Mouse (Mus musculus) left cerebral cortex, postnatal 25 days (tissue): ENCODE results near the gene Olfr923. TPM values are rescaled to one million over a fixed set of nuclear protein-coding genes. Genes with fewer than 3 reads are reported as not detected.
"Not testable (repeated sequence)": the region's sequence is repeated elsewhere in the genome, so short reads cannot be mapped to it uniquely, and the experiment has no call there.

Experiments used
- DNase-seq, 2 experiments: peaks; one replicate each; pipeline ENCODE4 v3.0.0; 2022; ENCODE audit warnings: low spot score in 2 of 2, mixed read lengths in 1 of 2
- intact Hi-C: fragments of 180-260 bp; cut with DNase I; formaldehyde crosslinking; loops from one replicate; pipeline ENCODE4 v1.15.1; 2025
- total RNA-seq, 2 experiments: library from RNA; stranded (reverse); gene quantifications; 2 replicates each; pipeline ENCODE4 v1.2.3; 2021

The Olfr923 gene
- total RNA-seq: not detected

DNA sequence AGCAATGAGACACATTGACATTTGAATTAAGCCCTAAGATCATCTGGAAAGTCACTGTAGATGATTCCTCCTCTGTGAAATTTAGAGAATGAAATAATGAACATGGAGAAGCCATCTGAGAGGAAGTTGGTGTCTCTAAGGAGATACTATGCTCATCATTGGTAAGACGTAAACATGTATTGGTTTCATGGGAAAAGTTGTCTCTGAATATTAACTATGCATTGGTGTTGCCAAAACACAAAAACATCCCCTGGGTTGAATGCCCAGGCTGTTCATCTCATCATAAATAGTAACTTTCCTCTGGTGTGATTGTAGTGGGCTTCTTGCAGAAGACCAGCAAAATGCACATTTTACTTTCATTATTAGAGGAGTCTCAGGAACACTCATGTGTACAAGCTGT, at the start of gene Olfr923:
Olfr923 (plus strand) TSS at position 301 of the 400 bp plus-strand sequence.
- DNase-seq: no peak
- intact Hi-C loops: no loop called here

DNA sequence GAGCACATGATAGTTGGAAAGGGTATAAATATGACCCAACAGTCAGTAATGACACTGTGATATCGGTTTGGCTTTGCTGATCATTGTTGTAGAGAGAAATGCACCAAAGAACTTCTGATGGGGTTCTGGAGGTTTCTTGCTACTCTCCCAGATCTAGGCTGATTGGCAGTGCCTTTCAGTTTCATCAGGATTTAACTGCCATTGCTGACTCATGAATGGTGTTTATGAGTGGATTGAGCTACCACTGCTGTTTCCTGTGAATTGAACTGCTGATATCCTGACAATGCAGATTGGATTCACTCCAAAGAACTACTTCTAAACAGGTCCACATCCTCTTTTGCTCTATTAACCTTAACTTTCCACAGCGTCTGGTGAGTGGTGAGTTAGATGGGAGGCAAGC, 33.7 kb upstream of the Olfr923 start:
- DNase-seq: no peak
- intact Hi-C loops: no loop called here

DNA sequence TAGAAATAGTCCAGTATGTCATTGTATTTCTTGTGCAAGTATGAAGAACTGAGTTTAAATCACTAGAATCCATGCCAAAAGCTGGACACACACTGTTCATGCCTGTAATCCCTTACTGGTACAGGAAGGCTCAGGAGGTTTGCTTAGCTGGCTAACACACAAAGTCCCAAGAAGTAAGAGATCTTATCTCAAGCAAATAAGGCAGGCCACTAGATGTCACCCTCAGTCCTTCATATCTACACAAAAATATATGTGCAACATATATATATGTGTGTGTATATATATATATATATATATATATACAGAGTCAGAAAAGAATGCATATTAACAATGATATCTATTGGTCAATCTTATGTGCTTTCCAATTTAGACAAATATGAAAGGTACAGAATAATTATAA, 20.6 kb upstream of the Olfr923 start:
- DNase-seq: peak; percentile 21 to 54
- intact Hi-C loops: loop anchor here (5.0 to 10.0 kb wide), 2 partner anchors 699 to 797 kb away; partner anchors contain the start of gene AW551984

DNA sequence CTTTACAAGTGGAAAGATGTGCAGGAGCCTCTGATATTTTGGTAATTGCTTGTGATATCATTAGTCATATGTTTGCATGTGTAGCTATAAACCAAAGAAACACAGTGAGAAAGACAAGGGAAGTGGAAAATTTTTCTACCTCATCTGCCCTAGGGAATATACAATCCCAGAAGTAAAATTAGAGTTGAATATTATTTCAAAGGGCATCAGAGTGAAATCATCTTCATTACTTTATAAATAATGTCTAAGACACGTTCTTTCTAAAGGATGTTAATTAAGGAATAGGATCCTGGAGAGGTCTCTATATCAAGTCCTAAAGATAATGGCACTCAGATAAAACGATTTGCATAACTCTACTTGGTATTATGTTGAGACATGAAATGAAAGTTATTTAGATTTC, 12.0 kb upstream of the Olfr923 start, which contains the start of gene Olfr922:
Olfr922 (plus strand) TSS at position 301 of the 400 bp plus-strand sequence.
- no peak for DNase-seq
- intact Hi-C loops: no loop called here

DNA sequence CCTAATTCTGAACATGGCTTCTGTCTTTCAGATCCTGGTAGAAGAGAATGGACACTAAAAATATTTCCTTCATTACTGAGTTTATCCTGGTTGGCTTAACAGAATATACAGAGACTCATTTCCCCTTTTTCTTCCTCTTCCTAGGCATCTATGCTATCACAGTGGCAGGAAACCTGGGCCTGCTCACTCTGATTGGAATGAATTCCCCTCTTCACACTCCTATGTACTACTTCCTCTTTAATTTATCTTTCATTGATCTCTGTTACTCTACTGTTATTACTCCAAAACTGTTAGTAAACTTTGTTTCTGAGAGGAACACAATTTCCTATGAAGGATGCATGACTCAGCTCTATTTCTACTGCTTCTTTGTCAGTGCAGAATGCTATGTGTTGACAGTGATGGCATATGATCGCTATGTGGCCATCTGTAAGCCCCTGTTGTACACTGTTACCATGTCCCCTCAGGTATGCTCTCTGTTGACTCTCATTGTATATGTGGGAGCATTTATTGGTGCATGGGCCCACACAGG, 10.8 kb upstream of the Olfr923 start:
- intact Hi-C loops: no loop called here
- DNase-seq: no peak

DNA sequence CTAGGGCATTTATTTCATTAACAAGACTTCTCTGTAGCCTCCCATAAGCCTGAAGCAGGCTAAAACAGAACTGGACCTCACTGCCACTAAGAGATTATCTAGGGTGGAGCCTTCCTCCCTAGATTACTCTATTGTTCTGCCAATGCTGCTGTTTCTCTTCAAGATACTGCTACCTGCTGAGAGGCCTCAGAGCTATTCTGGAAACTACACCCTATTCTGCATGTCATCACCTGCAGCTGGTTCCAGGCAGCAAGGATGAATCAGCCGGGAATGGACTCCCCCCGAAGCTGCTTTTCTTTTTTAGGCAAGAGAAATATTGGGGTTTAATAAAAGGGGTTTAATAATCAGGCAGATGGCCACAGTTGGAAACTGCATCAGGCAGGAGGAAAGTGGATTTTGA, 6.7 kb downstream of the Olfr923 start:
- intact Hi-C loops: no loop called here
- DNase-seq: no peak

DNA sequence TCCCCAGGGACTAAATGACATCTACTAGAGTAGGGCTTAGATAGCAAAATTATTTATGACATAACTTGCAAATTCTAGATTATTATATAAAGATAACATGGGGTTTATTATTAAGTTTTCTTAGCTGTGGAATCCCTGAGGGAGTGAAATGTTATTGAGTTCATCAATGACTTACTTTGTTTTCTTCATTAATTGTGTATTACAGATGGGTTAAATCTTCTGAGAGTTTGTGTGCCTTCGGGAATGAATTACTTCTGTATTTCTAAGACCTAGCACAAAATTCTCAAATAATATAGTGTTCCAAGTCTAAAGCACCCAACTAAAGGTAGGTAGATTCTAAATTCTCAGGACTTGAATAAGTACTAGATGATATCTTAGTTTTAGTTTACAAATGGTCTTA, 17.8 kb downstream of the Olfr923 start, which contains the start of gene Olfr924:
Olfr924 (plus strand) TSS at position 301 of the 400 bp plus-strand sequence.
- DNase-seq: no peak
- intact Hi-C loops: no loop called here

DNA sequence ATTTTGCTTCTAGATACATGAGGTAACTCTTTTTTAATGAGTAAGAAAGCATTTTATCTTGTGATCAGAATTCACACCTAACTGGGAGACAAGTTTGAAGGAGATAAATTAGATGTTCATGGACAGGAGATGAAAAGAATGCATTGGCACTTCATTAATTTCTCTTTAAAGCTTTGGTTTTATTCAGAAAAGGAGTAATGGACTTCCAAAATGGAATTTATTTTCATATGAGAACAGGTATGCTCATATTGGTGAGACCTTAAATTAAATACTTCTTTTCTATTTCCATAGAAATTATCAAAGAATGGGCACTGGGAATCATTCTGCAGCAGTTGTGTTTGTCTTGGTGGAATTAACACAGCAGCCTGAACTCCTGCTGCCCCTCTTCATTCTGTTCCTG, 28.4 kb downstream of the Olfr923 start, which contains the start of gene Olfr26:
Olfr26 (plus strand) TSS at position 301 of the 400 bp plus-strand sequence.
- no peak for DNase-seq
- intact Hi-C loops: no loop called here

DNA sequence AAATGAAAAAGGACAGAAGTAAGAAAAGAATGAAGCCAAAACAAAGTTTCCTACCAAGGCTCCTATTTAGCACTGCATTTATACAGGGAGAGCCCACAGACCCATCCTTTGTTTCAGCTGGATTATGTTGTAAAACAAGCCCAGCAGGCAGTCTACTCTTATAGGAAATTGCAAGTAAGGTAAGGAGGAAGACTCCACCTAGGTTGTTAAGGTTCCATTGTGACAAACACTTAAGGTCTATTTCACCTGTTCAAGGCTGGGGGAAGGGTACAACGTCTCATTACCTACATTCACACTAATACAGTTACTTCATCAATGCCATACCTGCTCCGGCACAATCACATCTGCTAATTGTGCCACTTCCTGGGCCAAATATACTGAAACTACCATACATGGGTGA, 48.5 kb downstream of the Olfr923 start:
- intact Hi-C loops, DNase-seq: not testable (repeated sequence)

DNA sequence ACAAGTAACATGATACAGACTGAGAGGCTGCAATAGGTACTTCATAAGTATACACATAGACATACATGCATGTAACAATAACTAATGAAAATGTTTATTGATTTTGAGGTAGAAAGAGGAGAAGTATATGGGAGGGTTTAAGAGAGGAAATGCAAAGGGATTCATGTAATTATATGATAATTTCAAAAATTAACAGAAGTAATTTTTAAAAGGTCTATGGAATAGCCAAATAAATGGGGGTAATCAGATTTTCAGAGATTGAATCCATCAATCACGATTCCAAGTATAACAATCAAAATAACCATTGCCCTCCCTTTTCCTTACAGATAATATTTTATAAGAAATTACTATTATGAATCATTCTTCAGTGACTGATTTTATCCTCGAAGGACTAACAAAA, 50.5 kb downstream of the Olfr923 start, which contains the start of gene Olfr926:
Olfr926 (plus strand) TSS at position 301 of the 400 bp plus-strand sequence.
- no peak for DNase-seq
- intact Hi-C loops: loop anchor here (1.0 kb wide), 1 partner anchor 31 kb away; no protein-coding TSS in a partner anchor

Other genes with a start within 250 kb of the Olfr923 start
- gene Olfr912, start 246.4 kb upstream of the Olfr923 start, total RNA-seq: not detected
- gene Olfr913, start 233.8 kb upstream of the Olfr923 start, total RNA-seq: not detected
- gene Olfr914, start 221.4 kb upstream of the Olfr923 start, total RNA-seq: not detected
- not detected for gene Olfr916, start 166.7 kb upstream of the Olfr923 start, total RNA-seq
- gene Olfr917, start 160.7 kb upstream of the Olfr923 start, total RNA-seq: not detected
- not detected for gene Olfr918, start 151.9 kb upstream of the Olfr923 start, total RNA-seq
- not detected for gene Olfr919, start 122.9 kb upstream of the Olfr923 start, total RNA-seq
- gene Vwa5a, start 108.3 kb upstream of the Olfr923 start, total RNA-seq: 1 to 10 TPM; 7.2 to 7.9 TPM
- gene Olfr920, start 74.2 kb upstream of the Olfr923 start, total RNA-seq: not detected
- gene Olfr921, start 53.5 kb upstream of the Olfr923 start, total RNA-seq: not detected
- gene Olfr922, start 11.9 kb upstream of the Olfr923 start, total RNA-seq: not detected
- not detected for gene Olfr924, start 17.9 kb downstream of the Olfr923 start, total RNA-seq
- gene Olfr26, start 28.5 kb downstream of the Olfr923 start, total RNA-seq: not detected
- not detected for gene Olfr926, start 50.6 kb downstream of the Olfr923 start, total RNA-seq
- gene Olfr930, start 103.3 kb downstream of the Olfr923 start, total RNA-seq: not detected
- gene Olfr933, start 145.8 kb downstream of the Olfr923 start, total RNA-seq: not detected
- gene Olfr934, start 161.8 kb downstream of the Olfr923 start, total RNA-seq: not detected
- gene Olfr935, start 173.1 kb downstream of the Olfr923 start, total RNA-seq: not detected
- not detected for gene Olfr146, start 196.8 kb downstream of the Olfr923 start, total RNA-seq
- gene Olfr937, start 238.4 kb downstream of the Olfr923 start, total RNA-seq: not detected